Mouse (Mus musculus) ovary, adult 18-20 months (tissue): ENCODE results near the gene Rpap2.

Experiments used
- DNase-seq: peaks from one replicate; pipeline ENCODE4 v3.0.0; 2022; ENCODE audit warnings: low spot score, mixed read lengths

Rpap2 gene

GRCm38 (mm10) chr5:107687161-107687560, 90.0 kb downstream of the Rpap2 start:
- DNase-seq = no peak

- peak; percentile 48 for DNase-seq
Observed at GRCm38 (mm10) chr5:107687592-107688498, 90.7 kb downstream of the Rpap2 start.

DNA sequence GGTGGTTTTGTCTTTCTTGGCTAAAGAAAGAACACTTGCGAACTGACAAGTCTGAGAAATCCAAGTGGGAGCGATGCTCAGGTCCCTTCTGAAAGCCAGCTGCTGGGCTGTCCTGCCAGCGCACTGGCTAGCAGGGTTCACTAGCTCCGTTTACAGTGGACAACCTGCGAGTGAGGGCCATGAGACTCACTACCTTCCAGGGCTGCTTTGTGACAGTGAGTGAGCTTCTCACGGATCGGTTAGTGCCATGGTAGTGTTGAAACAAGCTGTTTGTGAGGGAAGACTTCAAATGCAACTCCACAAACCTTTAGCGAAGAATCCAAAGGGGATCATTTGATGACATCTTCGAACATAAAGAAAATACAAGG, 91.3 kb downstream of the Rpap2 start:
- DNase-seq = no peak

DNA sequence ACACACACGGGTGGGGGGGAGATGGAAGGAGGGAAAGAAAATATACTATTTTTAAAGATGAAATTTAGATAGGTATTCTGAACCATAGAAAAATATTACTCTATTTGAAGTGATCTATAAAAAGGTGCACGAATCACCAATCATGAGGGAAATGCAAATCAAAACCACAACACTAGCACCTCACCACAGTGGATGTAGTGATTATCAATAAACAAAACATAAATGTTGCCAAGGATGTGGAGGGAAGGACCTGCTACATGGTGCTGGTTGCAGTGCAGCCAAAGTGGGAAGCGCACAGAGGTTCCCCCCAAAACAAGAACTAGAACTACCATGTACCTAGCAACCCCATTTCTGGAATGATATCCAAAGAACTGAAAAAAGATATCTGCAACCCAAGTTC, 97.8 kb downstream of the Rpap2 start:
- DNase-seq = no peak

DNA sequence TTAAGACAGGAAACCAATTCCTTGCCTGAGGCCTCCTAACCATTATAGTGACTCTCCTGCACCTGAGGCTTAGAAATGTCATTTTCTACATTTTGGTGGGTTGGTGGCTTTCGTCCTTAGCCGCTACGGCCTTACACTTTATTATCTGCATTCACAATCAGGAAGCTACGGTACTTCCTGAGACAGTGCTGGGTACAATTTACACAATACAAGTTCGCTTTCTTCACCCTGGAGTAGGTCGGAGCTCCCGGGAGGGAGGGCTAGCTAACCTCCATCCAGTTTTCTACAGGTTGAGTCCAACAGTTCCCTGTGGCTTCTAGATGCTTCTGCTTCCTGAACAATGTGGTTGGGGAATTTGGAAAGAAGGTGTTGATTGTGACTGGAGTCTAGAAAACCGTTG, 101.7 kb downstream of the Rpap2 start:
- no peak for DNase-seq

GRCm38 (mm10) chr5:107700873-107701272, 103.7 kb downstream of the Rpap2 start:
- DNase-seq = no peak

DNA sequence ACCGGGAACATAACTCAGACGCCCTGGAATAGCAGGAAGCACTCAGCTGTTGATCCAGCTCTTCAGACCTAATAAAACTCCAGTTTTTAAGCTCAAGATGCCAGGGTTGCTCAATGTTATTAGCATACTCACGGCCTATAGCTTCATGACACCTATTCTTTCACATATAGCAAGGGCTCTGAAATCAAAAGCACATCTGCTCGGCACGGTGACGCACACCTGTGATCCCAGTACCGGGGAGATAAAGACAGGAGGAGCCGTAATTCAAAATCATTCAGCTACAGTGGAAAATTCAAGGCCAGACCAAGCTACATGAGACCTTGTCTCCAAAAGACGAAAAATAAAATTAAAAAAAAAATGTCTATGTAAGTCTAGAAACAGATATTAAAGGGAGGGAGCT, 104.5 kb downstream of the Rpap2 start:
- no peak for DNase-seq

DNA sequence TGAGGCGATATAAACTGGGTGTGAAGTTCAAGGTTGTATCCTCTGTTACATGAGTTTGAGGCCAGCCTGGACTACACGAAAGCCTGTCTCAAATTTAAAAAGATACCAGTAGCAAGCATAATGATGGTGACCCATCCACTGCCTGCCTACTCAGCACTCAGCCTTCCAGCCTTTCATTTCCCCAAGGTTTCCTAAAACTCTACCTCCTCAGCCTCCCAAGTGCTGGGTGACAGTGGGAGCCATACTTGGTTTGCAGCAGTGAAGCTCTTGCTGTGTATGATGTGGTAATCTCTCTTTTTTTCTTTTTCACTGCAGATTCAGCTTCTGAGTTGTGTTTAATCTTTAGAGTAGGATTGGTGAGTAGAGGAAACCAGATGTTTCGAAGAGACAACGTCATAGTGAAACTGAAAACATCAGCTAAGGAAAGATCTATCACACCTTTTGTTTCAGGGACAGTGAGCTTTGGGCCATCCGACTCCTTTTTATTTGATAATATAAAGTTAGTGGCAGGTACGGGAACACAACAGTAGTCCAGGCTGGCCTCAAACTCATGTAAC, 106.1 kb downstream of the Rpap2 start:
- DNase-seq = no peak

GRCm38 (mm10) chr5:107705756-107706155, 108.6 kb downstream of the Rpap2 start:
- no peak for DNase-seq

- DNase-seq = no peak
Observed at GRCm38 (mm10) chr5:107706262-107706661, 109.1 kb downstream of the Rpap2 start.

DNA sequence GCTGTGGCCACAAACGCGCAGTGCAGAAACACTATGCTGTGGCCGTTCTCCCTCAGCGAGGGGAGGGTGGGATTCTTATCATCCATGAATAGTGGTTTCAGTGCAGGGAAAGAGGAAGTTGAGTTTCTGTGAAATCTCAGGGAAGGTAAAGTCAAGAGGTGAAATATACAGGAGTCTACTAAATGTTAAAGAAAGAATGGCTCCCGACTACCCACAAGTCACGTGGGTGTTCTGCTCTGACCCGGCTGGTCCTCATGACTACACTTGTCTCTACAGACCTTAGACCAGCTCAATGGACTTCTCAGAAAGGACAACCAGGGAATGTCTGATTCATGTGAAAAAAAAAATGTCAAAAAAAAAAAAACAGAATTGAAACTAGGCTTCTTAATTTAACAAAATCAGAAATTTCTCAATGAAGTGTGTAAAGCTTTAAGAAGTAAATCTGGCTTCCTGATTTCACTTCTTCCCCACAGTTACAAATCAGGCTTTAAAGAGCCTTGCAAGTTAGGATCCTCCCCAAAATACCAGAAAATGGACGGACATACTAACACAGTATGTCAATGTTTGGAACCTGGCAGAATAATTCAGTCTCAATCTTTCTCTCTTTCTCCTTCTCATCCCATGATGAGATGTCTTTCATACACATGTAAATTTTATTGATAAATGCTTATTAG, 111.1 kb downstream of the Rpap2 start:
- DNase-seq = no peak
